Mouse (Mus musculus) heart, embryonic 10.5 days (tissue): ENCODE results near the gene Rmi1. TPM values are rescaled to one million over a fixed set of nuclear protein-coding genes. Genes with fewer than 3 reads are reported as not detected.
"Not testable (repeated sequence)": the region's sequence is repeated elsewhere in the genome, so short reads cannot be mapped to it uniquely, and the experiment has no call there.

Experiments
- DNase-seq: peaks from one replicate; pipeline ENCODE4 v3.0.0-alpha.2; 2017; ENCODE audit warnings: low spot score
- H3K27ac ChIP-seq: fragments of 300-500 bp; sonication (generic); 2 replicates; pipeline ENCODE4 v1.5.1; 2016; ENCODE audit warnings: mild to moderate bottlenecking
- H3K27me3 ChIP-seq: fragments of 300-500 bp; sonication (generic); 2 replicates; pipeline ENCODE4 v1.6.1; 2016; ENCODE audit warnings: mild to moderate bottlenecking; ENCODE audit not compliant: poor library complexity, insufficient read depth, severe bottlenecking
- H3K36me3 ChIP-seq: fragments of 300-500 bp; sonication (generic); 2 replicates; pipeline ENCODE4 v1.6.1; 2016; ENCODE audit warnings: mild to moderate bottlenecking, moderate library complexity
- H3K4me1 ChIP-seq: fragments of 300-500 bp; sonication (generic); 2 replicates; pipeline ENCODE4 v1.6.1; 2016; ENCODE audit warnings: mild to moderate bottlenecking
- H3K4me3 ChIP-seq: fragments of 300-500 bp; sonication (generic); 2 replicates; pipeline ENCODE4 v1.5.1; 2016; ENCODE audit warnings: mild to moderate bottlenecking, moderate library complexity
- H3K9me3 ChIP-seq: fragments of 300-500 bp; sonication (generic); 2 replicates; pipeline ENCODE4 v1.6.1; 2016; ENCODE audit warnings: mild to moderate bottlenecking, moderate library complexity
- WGBS: fragments of 180-500 bp; shearing (Covaris S2); methylation state at CpG from one replicate; pipeline ENCODE4 v1.1.7; 2016; 5-methylcytosine and 5-hydroxymethylcytosine counted together
- polyA plus RNA-seq: library from polyadenylated mRNA; unstranded; fragments of >200 nt; fragmentation: Nextera tagmentation; extraction: Ambion mirVana; gene quantifications from 2 replicates; pipeline ENCODE4 v1.2.1, GENCODE M21; 2016

Rmi1 gene
- polyA plus RNA-seq, 1 experiment from 2014 or later, result 26.0 TPM

- Histone ChIP-seq H3K27me3 (no peaks in the 10 kb centered on the region), H3K36me3 (peaks cover 35% of the 10 kb centered on the region), H3K4me3 (peak within 1 kb of the TSS; percentile 92), H3K27ac (peak within 1 kb of the TSS; percentile 95), H3K9me3 (peaks cover 11% of the 10 kb centered on the region), H3K4me1 (peaks cover 8% of the 10 kb centered on the region; the same call in 1 of the 2 replicates)
- DNase-seq, result peak; percentile 88
- 3% methylated on average over 80 of the region's 80 CpGs for WGBS
Observed at GRCm38 (mm10) chr13:58384779-58385546, 17.1 kb upstream of the Rmi1 start, which contains the start of gene 2210016F16Rik. TSS of gene 2210016F16Rik (minus strand) at chr13:58385225.

- Histone ChIP-seq H3K4me1 (peaks cover 8% of the 10 kb centered on the region; the same call in 1 of the 2 replicates), H3K9me3 (peaks cover 5% of the 10 kb centered on the region; the same call in 1 of the 2 replicates), H3K27ac (peak overlapping the region; percentile 95), H3K27me3 (no peaks in the 10 kb centered on the region), H3K4me3 (peak overlapping the region; percentile 92), H3K36me3 (peaks cover 35% of the 10 kb centered on the region)
- DNase-seq, result no peak
- 78% methylated on average over 7 of the region's 7 CpGs for WGBS
Observed at GRCm38 (mm10) chr13:58385547-58385920, 16.5 kb upstream of the Rmi1 start.

GRCm38 (mm10) chr13:58387948-58388347, 14.1 kb upstream of the Rmi1 start:
- WGBS, result 15% methylated on average over 7 of the region's 7 CpGs
- H3K9me3 ChIP-seq, result no peaks in the 10 kb centered on the region
- DNase-seq, result peak; percentile 89

GRCm38 (mm10) chr13:58388379-58388778, 13.7 kb upstream of the Rmi1 start:
- no peak for DNase-seq
- peaks cover 33% of the 10 kb centered on the region for H3K36me3 ChIP-seq
- no peak overlapping the region for H3K27ac ChIP-seq
- H3K27me3 ChIP-seq, result no peaks in the 10 kb centered on the region
- no peaks in the 10 kb centered on the region for H3K9me3 ChIP-seq
- 42% methylated on average over 3 of the region's 3 CpGs for WGBS
- H3K4me3 ChIP-seq, result no peak overlapping the region
- H3K4me1 ChIP-seq, result peaks cover 8% of the 10 kb centered on the region; the same call in 1 of the 2 replicates

More at GRCm38 (mm10) chr13:58387948-58388347, 14.1 kb upstream of the Rmi1 start:
- Histone ChIP-seq H3K4me3 (no peak overlapping the region), H3K36me3 (peaks cover 31% of the 10 kb centered on the region), H3K27ac (no peak overlapping the region), H3K27me3 (no peaks in the 10 kb centered on the region), H3K4me1 (peaks cover 8% of the 10 kb centered on the region; the same call in 1 of the 2 replicates)

GRCm38 (mm10) chr13:58389324-58389951, 12.6 kb upstream of the Rmi1 start:
- no peak for DNase-seq
- H3K9me3 ChIP-seq, result no peaks in the 10 kb centered on the region
- no peak overlapping the region for H3K4me3 ChIP-seq
- H3K36me3 ChIP-seq, result peaks cover 44% of the 10 kb centered on the region
- 0 out of 2 replicates have a peak, but pooled peaks cover 4% of the 10 kb centered on the region for H3K4me1 ChIP-seq
- no peak overlapping the region for H3K27ac ChIP-seq
- H3K27me3 ChIP-seq, result no peaks in the 10 kb centered on the region
- 81% methylated on average over 2 of the region's 2 CpGs for WGBS

GRCm38 (mm10) chr13:58394392-58394791, 7.7 kb upstream of the Rmi1 start:
- WGBS, result 89% methylated on average over 11 of the region's 11 CpGs
- peaks cover 93% of the 10 kb centered on the region for H3K36me3 ChIP-seq

GRCm38 (mm10) chr13:58397651-58398050, 4.4 kb upstream of the Rmi1 start:
- H3K4me3 ChIP-seq, result no peak overlapping the region
- no peaks in the 10 kb centered on the region for H3K27me3 ChIP-seq
- H3K9me3 ChIP-seq, result no peaks in the 10 kb centered on the region
- DNase-seq, result no peak
- peaks cover 69% of the 10 kb centered on the region for H3K36me3 ChIP-seq
- no peaks in the 10 kb centered on the region for H3K4me1 ChIP-seq
- H3K27ac ChIP-seq, result no peak overlapping the region
- WGBS, result 93% methylated on average over 13 of the region's 13 CpGs

More at GRCm38 (mm10) chr13:58394392-58394791, 7.7 kb upstream of the Rmi1 start:
- not testable (repeated sequence) for DNase-seq, H3K27ac ChIP-seq, H3K4me3 ChIP-seq, H3K27me3 ChIP-seq, H3K4me1 ChIP-seq, H3K9me3 ChIP-seq

- H3K4me1 ChIP-seq, result no peaks in the 10 kb centered on the region
- 1% methylated on average over 11 of the region's 11 CpGs for WGBS
- peaks cover 40% of the 10 kb centered on the region for H3K36me3 ChIP-seq
- DNase-seq, result no peak
- H3K27ac ChIP-seq, result peak overlapping the region; percentile 100
- H3K27me3 ChIP-seq, result no peaks in the 10 kb centered on the region
- peak overlapping the region; percentile 92 for H3K4me3 ChIP-seq
- H3K9me3 ChIP-seq, result no peaks in the 10 kb centered on the region
Observed at GRCm38 (mm10) chr13:58400576-58400975, 1.5 kb upstream of the Rmi1 start.

GRCm38 (mm10) chr13:58401135-58402002, 679 bp upstream of the Rmi1 start:
- peak; percentile 89 for DNase-seq
- H3K27ac ChIP-seq, result peak overlapping the region; percentile 100
- peaks cover 32% of the 10 kb centered on the region for H3K36me3 ChIP-seq
- H3K27me3 ChIP-seq, result no peaks in the 10 kb centered on the region
- no peaks in the 10 kb centered on the region for H3K4me1 ChIP-seq
- H3K9me3 ChIP-seq, result no peaks in the 10 kb centered on the region
- peak overlapping the region; percentile 92 for H3K4me3 ChIP-seq
- WGBS, result under 1% methylated on average over 82 of the region's 100 CpGs

- Histone ChIP-seq H3K27me3 (no peaks in the 10 kb centered on the region), H3K36me3 (peaks cover 24% of the 10 kb centered on the region), H3K4me1 (no peaks in the 10 kb centered on the region), H3K4me3 (peak overlapping the region; percentile 92), H3K27ac (peak overlapping the region; percentile 100), H3K9me3 (no peaks in the 10 kb centered on the region)
- no peak for DNase-seq
- WGBS, result under 1% methylated on average over 33 of the region's 48 CpGs
Observed at GRCm38 (mm10) chr13:58402744-58403110, 679 bp downstream of the Rmi1 start.

- Histone ChIP-seq H3K4me3 (peak within 1 kb of the TSS; percentile 92), H3K27ac (peak within 1 kb of the TSS; percentile 100), H3K36me3 (peaks cover 19% of the 10 kb centered on the region)
- 9% methylated on average over 17 of the region's 17 CpGs for WGBS
- not testable (repeated sequence) for DNase-seq, H3K9me3 ChIP-seq, H3K4me1 ChIP-seq, H3K27me3 ChIP-seq
Observed at GRCm38 (mm10) chr13:58403243-58403642, 1.2 kb downstream of the Rmi1 start, which contains the start of gene Hnrnpk. TSS of gene Hnrnpk (minus strand) at chr13:58403343.

GRCm38 (mm10) chr13:58411073-58411472, 9.0 kb downstream of the Rmi1 start:
- H3K27ac ChIP-seq, result no peak overlapping the region
- no peak overlapping the region for H3K4me3 ChIP-seq
- H3K9me3 ChIP-seq, result no peaks in the 10 kb centered on the region
- peaks cover 33% of the 10 kb centered on the region for H3K36me3 ChIP-seq
- no peaks in the 10 kb centered on the region for H3K27me3 ChIP-seq
- H3K4me1 ChIP-seq, result no peaks in the 10 kb centered on the region
- DNase-seq, result no peak
- 88% methylated on average over 4 of the region's 4 CpGs for WGBS
